Mouse (Mus musculus) layer of hippocampus, postnatal 36 days (tissue): ENCODE results near the gene Ddr1. TPM values are rescaled to one million over a fixed set of nuclear protein-coding genes. Genes with fewer than 3 reads are reported as not detected.

Source experiments
- DNase-seq, 2 experiments: peaks; one replicate each; pipeline ENCODE4 v3.0.0; 2022
- total RNA-seq, 2 experiments: library from RNA; stranded (reverse); gene quantifications; 2 replicates each; pipeline ENCODE4 v1.2.3; 2021

Gene Ddr1
- total RNA-seq, 2 experiments from 2014 or later, result 62.7 to 63.9 TPM

DNA sequence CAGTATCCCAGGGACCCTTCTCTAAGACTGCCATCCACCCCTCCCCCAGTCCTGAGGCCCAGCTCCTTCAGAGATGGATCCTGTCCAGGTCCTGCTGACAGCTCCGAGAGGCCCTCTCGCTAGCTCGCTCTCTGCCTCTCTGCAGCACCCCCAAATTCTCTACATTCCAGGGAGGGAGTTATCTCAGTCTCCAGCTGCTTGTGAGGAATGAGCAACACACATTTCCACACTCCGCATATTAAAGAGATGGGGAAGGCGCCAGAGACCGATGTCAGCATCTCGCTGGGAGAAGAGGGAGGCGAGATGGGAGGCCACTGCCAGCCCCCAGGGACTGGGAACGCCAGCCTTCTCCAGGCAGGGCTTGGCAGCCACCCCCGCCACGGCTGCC, 15.9 kb upstream of the Ddr1 start:
- no peak for DNase-seq

DNA sequence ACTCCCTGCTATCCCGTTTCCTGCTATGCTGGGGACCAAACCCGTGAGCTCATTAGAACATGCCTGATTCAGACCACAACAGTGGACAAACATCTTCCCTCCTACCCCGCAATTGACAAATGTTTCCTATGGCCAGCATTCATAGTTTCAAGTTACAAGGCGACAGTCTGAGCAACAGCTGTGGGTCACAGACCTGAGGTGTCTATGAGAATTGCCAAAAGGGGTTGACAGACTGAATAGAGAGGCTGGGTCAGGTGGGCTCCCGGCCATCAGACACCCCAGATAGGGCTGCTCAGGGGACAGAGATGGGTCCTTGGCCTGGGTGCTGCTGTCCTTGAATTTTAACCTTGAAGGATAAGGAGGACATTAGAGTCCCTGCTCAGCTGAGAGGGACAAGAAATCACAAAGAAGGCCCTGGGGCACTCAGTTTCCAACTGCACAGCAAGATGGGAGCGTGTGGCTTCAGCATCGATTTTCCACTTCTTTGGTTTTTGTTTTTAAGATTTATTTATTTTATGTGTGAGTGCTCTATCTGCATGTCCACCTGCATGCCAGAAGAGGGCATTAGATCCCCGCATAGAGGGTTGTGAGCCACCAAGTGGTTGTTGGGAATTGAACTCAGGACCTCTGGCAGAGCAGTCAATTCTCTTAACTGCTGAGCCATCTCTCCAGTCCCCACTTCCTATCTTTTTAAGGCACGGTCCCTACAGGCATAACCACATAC, 15.4 kb upstream of the Ddr1 start:
- no peak for DNase-seq

DNA sequence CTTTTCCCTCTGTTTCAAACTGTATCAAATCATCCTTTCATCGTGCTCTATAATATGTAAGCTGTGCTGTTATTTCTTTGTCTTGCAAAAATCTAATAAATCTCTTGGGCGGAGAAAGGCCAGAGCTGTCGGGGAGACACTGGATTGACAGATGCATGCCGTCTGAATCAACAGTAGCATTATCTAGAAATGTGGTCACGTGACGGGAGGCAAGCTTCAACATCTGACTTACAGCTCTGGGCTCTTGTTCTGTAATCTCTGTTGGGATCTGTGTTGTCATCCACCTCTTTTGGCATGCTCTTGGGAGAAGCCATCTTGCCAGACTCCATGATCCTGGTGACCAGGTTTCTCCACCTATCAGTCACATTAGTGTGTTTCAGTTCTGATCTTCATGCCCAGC, 12.7 kb upstream of the Ddr1 start:
- DNase-seq, result no peak

DNA sequence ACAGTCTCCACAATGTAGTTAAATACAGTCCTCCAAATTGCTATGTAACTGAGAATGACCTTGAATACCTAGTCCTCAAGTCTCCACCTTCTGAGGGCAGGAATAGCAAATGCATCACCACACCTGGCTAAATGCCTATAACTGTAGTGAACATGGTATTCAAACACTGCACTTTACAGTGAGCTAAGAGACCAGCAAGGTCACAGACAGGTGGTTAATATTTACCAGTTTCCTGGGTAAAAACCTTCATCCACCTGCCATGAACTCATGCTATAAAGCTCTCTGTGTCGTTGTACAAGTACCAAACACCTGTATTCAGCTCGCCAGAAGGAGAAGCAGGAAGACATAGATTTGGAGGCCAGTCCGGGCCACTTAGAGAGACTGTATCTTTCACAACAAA, 11.7 kb upstream of the Ddr1 start:
- no peak for DNase-seq

DNA sequence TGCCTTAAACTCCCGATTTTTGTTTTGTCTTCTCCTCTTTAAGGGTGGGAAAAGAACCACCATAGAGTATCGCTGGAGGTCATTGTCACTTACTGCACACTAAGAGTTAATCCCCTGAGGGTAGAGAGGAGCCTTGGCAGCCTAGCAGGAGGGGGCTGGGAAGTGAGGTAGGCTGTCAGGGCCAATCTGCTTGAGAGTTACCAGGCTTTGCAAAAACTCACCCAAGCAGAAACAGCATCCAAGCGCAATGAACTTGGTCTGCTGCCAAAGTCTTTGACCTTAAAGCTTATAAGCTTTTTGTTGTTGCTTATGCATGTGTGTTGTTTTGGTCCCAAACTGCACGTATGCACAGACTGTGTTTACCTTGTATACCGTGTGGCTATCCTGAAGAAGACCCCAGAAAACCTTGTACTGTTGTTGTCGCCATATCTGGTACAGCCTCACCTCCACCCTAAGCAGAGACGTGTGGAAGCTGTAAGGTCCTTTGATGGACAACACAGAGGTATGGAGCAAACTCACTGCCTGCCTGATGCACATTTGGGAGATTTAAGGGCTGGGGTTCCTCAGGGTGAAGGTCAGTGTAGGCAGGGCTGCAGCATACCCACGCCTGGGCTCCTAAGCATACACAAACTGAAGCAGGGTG, 6.4 kb upstream of the Ddr1 start:
- DNase-seq, result no peak

DNA sequence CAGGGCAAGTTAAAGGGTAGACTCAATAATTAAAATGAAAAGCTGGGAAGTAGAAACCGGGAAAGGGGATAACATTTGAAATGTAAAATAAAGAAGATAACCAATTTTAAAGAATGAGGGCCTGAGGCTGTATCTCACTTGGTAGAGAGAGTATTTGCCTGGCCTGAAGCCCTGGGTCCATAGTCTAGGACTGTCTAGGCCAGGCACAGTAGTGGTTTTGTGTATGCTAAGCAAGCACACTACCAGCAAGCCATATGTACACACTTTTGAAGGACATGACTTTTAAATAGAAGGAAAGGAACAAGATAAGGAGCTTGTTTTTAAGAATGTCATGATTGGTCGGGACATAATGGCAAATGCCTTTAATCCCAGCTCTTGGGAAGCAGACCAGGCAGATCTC, 4.2 kb upstream of the Ddr1 start:
- DNase-seq, result no peak

DNA sequence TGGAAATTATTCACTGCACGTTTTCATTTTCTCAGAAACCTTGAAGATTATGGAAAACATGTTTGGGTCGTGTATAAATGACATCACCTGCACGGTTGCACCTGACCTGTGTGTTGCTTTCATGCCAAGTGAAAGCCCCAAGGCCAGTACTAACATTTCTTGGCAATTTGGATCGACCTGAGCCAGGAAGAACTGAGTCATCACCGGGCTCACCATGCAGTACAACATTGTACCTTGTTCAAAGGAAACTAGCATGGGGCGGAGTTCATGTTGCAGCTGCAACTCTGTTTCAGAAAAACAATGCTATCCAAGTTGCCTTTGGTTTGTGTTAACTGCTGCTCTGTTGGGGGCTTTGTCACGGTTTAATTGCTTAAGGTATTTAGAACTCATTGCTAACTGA, 3.5 kb upstream of the Ddr1 start:
- DNase-seq, result no peak

DNA sequence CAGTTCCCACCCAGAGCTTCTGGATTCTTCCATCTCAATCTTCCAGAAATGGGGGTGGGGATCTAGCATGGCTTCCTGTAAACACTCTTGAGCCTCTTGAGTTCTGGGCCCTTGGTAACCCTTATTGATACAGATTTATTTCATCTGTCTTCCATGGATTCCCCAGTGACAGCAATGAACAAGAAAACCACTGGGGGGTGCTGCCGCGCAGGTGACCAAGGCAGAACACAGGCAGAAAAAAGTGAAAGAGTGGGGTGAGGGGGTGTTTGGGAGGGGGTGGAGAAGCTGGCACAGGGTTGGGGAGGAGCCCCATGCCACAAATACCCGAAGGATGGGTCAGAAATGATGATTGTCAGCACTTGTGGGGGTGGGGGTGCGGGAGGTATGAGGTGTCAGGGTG, 1.4 kb upstream of the Ddr1 start:
- no peak for DNase-seq

DNA sequence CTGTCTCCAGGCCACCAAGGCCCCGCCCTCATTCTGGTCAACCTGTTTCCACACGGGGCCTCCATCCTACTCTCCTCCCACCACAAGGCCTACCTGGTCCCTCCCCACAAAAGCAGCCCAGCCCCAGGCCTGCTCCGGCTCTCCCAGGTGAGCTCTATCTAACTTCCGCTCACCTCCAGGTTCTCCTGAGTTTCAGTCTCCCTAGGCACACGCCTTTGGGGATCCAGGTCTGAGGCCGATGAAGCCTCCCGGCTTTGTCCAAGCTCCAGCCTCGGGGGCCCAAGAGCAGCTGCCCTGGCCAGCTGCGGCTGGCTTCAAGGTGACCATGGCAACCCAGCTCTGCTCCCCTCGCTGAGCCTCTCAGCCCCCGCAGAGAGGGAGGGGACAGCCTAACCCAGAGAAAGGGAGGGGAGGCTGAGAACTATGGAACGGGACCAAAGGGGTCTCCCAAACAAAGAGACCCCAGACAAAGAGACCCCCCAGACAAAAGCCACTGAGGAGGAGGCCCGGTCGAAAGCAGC, 610 bp downstream of the Ddr1 start:
- DNase-seq, result peak in 1 of 2 experiments; percentile 37

DNA sequence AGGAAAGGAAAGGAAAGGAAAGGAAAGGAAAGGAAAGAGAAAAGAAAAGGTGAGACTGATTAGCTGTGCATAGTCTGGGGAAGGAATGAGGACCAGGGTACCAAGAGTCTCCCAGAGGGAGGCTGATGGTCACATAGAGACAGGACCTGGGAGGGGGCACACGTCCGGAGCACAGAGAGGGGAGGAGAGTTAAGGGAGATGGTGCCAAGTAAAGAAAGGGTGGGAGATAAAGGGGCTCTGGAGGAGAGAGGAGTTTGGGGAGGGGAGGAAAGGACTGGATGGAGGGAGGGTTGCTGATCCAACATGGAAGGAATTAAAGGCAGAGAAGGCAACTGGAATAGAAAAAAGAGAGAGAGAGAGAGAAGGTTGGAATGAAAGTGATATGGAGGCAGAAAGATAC, 1.4 kb downstream of the Ddr1 start:
- no peak for DNase-seq

DNA sequence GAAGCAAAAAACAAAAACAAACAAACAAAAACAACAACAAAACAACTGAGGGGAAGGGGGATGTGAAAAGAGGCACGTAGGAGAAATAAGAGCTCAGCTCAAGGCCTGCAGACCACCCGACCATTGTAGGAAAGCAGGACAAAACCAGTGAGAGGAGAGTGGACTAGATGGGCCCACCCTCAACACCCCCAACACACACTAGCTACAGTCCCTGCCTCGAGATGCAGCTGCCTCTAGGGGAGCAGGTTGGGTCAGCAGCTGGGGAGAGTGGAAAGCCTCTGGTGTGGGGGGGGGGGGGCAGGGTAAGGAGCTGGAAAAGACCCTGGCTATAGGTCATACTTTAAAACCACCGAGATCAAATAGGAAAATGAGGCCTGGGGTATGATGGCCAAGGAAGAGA, 1.8 kb downstream of the Ddr1 start:
- DNase-seq, result no peak

DNA sequence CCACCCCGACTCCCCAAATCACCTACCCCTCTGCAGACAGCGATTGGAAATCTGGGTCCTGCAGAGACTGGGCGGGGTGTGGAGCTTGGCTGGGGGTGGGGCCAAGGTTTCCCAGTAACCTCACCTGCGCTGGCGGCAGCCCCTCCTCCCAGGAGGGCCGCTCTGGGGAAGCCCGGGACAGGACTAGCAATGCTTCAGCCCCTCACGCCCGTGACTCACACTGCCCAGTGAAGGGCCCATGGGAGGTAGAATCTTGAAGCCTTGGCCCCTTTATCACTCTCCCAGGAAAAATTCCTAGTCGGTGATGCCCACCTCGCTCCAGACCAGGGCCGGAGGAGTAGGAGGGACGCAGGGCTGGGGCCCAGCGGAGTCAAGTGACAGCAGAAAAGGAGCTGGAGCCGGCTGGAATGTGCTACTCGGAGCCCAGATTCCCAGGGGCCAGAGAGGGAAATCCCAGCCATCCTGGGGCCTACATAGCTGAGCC, 2.4 kb downstream of the Ddr1 start:
- DNase-seq, result no peak

DNA sequence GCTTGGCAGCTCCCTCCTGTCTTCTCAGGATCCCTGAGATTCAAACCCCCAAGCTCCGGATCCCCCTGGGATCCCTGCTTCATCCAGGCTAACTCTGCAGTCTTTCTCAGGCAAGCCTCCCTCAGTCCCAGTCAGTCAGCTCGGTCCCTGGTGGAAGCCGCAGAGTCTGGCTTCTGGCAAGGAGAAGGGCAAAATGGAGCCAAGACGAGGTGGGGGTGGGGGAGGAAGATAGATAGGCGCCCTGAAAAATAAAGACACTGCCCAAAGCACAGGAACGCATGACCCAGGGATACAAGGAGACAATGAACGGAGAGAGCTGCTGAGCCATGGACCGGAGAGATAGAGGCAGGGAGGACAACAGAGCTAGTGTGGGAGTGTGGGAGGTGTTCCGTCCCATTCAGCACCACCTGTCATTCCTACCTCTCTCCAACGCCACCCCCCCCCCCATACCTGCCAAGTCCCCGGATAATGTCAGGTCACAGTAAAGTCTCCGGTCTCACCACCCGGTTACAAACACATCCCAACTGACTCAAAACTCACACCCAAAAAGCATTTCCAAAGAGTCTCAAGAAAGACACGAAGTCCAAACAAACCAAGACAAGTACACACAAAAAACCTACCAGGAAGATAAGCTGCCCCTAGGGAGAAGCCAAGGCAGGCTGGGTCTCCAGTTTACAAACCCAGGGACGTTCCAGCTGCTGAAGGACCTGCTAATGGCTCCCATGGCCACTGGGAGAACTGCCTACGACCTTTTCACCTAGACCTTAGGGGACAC, 3.0 kb downstream of the Ddr1 start:
- DNase-seq, result no peak

DNA sequence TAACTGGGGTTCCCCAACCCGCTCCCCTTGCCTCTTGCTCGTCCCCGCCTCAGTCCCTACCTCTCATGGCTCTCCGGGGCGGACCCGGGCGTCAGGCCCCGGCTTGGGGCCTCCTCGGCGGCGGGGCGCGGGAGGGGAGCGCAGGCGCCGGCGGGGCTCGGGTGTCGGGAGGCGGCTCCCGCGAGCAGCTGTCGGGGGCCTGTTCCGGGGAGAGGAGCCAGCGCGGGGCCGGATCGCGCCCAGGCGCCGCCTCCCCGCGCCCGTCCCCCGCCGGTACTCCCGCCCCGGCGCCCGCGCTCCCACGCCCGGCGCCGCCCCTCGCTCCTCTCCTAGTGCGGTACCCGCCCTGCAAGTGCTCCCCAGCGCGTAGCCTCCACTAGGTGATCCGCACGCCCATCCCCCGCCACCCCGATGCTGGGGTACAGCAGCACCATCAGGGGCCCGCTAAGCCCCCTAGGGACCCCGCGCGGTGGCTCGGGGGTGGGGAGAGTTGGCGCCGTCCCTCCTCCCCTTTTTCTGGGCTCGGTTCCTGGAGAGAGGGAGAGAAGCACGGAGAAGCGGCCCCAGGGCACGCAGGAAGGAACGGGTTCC, 4.0 kb downstream of the Ddr1 start:
- DNase-seq, result peak; percentile 83 to 86

DNA sequence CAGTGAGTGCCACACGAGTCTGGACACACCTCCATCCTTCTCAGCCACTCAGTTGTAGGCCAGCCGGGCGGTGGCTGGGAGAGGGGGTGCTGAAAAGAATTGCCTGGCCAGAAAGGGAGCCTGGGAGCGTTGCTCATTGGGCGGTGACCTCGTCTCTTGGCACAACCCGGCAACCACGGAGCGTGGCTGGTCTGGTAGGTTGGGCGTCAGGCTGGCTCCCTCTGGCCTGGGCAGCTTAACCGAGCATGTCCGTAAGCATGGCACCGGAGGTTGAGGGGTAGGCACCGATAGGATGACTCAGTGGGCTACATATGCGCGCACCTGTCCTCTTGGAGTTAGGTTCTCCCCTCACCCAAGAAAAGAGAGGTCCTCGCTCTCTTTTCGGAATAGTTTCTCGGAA, 4.5 kb downstream of the Ddr1 start:
- peak; percentile 68 to 72 for DNase-seq

DNA sequence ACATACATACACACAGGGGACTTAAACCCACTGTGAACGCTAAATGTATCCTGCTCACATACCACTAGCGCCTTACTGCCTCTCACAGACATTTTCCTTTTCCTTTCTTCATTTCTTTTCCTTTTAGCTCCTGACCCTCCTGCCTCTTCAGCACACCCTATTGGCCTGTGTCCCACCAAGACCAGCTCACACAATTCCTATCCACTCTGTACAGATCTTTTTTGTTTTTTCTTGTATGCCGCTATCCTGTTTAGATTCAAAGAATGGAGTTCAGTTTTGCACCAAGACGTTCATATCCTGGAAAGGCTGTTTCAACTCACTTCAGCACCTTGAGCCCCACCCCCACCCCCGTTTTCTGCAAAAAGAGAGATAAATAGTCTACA, 5.9 kb downstream of the Ddr1 start:
- no peak for DNase-seq

DNA sequence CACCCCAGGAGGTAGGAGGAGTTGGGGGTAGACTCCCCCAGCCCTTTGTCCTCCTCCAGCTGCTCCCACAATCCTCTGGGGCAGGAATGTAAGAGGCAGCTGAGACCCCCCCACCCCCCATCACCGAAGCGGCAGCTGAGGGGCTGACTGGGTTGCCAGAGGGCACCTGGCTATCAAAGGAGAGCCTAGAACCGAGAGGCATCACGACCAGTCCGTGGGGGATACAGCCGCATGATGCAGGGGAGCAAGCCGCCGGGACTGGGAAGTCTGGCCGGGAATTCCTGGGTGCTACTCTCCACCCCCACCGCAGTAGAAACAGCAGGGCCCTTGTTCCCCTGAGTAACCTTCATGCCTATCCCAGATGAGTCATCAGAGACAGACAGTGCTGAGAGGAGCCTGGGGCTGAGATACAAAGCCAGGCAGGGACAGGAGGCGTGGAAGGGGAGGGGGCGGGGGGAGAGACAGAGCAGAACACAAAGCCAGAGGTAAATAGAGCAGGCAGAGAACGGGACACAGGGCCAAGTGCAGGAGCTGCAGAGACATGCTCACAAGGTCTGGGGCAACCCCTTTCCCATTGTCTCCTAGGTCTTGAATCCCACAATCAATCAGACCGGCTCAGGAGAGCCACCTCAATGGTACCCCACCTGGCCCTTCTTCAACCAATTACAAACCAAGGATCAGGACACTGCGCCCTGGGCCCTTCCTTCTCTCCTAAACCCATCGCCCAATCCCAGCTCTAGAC, 6.5 kb downstream of the Ddr1 start:
- DNase-seq, result peak in 1 of 2 experiments; percentile 60

DNA sequence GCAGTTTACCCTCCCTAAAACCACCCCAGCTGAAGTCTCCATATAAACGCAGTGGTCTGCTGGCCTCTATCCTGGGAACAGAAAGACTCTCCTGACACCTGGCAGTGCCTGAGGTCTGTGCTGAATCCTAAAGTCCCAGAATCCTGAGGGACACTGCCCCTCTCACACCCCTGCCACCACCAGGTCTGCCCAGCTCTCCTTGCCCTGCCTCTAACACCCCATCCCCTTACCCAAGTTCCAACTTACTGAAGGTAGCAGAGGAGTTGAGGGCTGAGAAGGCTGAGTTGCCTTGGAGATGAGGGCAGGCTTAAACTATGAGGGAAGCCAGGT, 7.0 kb downstream of the Ddr1 start:
- no peak for DNase-seq

DNA sequence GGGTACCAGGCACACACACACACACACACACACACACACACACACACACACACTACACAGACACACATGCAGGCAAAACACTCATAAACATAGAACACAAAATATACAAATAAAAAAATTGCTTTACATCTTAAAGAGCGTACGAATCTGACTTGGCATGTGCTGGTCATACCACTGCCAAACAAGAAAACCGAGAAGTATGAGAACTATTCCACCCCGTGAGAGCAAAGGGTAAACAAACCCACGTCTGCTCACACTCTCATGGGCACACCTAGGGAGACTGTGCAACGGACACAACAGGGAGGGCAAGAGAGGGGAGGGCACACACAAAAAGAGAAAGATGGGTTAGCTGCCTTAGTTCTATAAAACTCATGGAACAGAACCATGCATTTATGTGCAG, 7.7 kb downstream of the Ddr1 start:
- DNase-seq, result no peak

DNA sequence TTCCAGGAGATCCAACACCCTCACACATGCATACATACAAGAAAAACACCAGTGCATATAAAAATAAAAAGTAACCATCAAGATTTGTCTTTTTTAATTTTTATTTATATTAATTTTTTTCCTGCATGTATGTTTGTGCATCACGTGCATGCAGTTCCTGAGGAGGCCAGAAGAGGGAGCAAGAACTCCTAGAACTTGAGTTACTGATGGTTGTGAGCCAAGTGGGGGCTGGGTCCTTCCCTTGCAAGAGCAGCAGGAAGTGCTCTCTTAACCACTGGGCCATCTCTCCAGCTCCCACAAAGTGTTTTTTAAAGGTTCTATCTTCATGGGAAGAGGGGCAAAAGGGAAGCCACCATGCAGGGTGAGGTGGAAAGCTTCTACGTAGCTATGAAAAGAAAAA, 9.1 kb downstream of the Ddr1 start:
- DNase-seq, result no peak

DNA sequence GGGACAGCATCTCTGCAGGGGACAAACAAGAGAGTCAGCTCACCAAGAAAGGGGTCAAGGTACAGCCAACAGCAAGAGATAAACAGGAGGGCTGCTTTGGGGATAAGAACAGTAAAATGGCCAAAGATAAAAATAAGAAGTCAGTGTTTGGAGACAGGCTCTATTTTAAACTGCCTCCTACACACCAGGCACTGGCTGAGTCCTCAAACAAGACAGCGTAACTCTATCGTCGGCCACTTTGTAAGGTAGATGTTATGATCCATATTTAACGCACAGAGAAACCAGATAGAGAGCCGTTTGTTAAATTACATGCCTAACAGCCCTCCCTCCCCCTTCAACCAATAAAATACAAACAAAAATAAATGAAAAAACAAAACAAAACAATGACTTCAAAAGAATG, 10.5 kb downstream of the Ddr1 start:
- no peak for DNase-seq

DNA sequence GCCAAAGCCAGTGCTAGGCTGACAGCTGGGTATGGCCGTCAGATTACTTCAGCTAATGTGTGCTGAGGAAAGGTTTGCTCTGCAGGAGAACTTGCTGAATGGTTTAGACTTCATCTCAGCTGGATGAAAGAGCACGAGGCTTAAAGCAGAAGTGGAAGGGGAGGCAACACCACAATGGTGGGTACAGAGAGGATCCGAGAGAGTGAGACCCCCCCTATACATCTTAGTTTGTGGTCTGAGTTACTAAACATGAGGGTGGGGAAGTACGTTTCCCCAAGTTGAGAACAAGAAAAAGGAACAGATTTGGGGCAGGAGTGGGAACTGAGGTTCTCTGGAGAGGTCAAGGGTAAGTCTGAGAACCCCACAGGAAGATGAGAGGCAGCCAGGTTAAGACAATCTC, 12.1 kb downstream of the Ddr1 start:
- no peak for DNase-seq

DNA sequence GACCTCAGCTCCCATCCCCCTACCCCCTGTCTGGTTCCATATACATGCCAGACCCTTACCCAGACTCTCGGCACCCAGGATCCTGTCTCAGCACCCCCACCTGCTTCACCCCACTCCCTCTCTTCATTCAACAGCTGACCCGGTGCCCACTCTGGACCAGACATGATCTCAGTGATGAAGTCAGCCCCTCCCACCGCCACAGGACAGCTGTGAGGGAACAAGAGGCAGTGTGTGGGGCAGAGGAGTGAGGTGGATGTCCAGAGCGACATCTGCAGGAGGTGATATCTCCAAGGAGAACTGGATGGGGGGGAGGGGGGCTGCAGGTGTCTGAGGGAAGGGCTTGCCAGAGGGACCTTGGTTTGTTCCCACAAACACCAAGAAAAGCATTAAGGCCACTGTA, 12.6 kb downstream of the Ddr1 start:
- no peak for DNase-seq
